Mouse (Mus musculus) lung, adult 2 months (tissue): Measurements from ENCODE around the gene Coro2b.

Source experiments
- CTCF ChIP-seq: fragments of 200-500 bp; IDR thresholded peaks from 2 replicates; pipeline ENCODE4 v1.5.1; 2011; ENCODE audit warnings: mild to moderate bottlenecking, low read length, control low read depth; ENCODE audit not compliant: insufficient read depth
- POLR2A ChIP-seq: fragments of 200-500 bp; IDR thresholded peaks from 2 replicates; pipeline ENCODE4 v1.6.1; 2011; ENCODE audit warnings: low read depth, mild to moderate bottlenecking, control low read depth, low read length, borderline replicate concordance; ENCODE audit errors: extremely low read depth

GRCm38 (mm10) chr9:62544856-62545255, 8.0 kb upstream of the Coro2b start:
- TF ChIP-seq CTCF (no peak), POLR2A (no peak)
